Mouse (Mus musculus) hindbrain, embryonic 12.5 days (tissue): ENCODE results near the gene Inpp4a. TPM values are rescaled to one million over a fixed set of nuclear protein-coding genes. Genes with fewer than 3 reads are reported as not detected.
A peak's percentile ranks its signal among the peaks of the same experiment; 100 is the strongest.

Experiments
- ATAC-seq: fragments of 200-750 bp; cut with Nextera tagmentation; 2 replicates; pipeline ENCODE4 v1.8.0; 2017; ENCODE audit warnings: moderate TSS enrichment; ENCODE audit not compliant: low FRiP score
- H3K27ac ChIP-seq: fragments of 300-500 bp; sonication (generic); 2 replicates; pipeline ENCODE4 v1.5.1; 2016; ENCODE audit warnings: mild to moderate bottlenecking
- H3K27me3 ChIP-seq: fragments of 300-500 bp; sonication (generic); 2 replicates; pipeline ENCODE4 v1.6.1; 2016; ENCODE audit warnings: mild to moderate bottlenecking
- H3K36me3 ChIP-seq: fragments of 300-500 bp; sonication (generic); 2 replicates; pipeline ENCODE4 v1.6.1; 2016; ENCODE audit warnings: mild to moderate bottlenecking
- H3K4me1 ChIP-seq: fragments of 300-500 bp; sonication (generic); 2 replicates; pipeline ENCODE4 v1.6.1; 2016
- H3K4me2 ChIP-seq: fragments of 300-500 bp; sonication (generic); replicated peaks from 2 replicates; pipeline ENCODE4 v1.6.1; 2016; ENCODE audit warnings: mild to moderate bottlenecking
- H3K4me3 ChIP-seq: fragments of 300-500 bp; sonication (generic); 2 replicates; pipeline ENCODE4 v1.5.1; 2016; ENCODE audit warnings: mild to moderate bottlenecking
- H3K9ac ChIP-seq: fragments of 300-500 bp; sonication (generic); 2 replicates; pipeline ENCODE4 v1.6.1; 2016; ENCODE audit warnings: mild to moderate bottlenecking, moderate library complexity
- H3K9me3 ChIP-seq: fragments of 300-500 bp; sonication (generic); replicated peaks from 2 replicates; pipeline ENCODE4 v1.6.1; 2016; ENCODE audit warnings: mild to moderate bottlenecking
- WGBS: fragments of 180-500 bp; shearing (Covaris S2); methylation state at CpG from one replicate; pipeline ENCODE4 v1.1.7; 2016; 5-methylcytosine and 5-hydroxymethylcytosine counted together
- polyA plus RNA-seq: library from polyadenylated mRNA; unstranded; fragments of >200 nt; fragmentation: Nextera tagmentation; extraction: Ambion mirVana; gene quantifications from 2 replicates; pipeline ENCODE4 v1.2.1, GENCODE M21; 2016

Inpp4a gene
- polyA plus RNA-seq, 1 experiment from 2014 or later: 33.7 TPM

- no peak for ATAC-seq
- whole genome bisulfite sequencing: 86% methylated on average over 6 of the region's 6 CpGs
Observed at GRCm38 (mm10) chr1:37344223-37344916, 44.7 kb downstream of the Inpp4a start.

GRCm38 (mm10) chr1:37347361-37348080 is 47.9 kb downstream of the Inpp4a start:
- Histone ChIP-seq H3K36me3 (no peaks in the 10 kb centered on the region), H3K4me1 (peaks cover 16% of the 10 kb centered on the region), H3K27me3 (no peaks in the 10 kb centered on the region), H3K4me3 (no peak overlapping the region), H3K9ac (no peak overlapping the region), H3K9me3 (no peaks in the 10 kb centered on the region), H3K27ac (no peak overlapping the region), H3K4me2 (no peak overlapping the region)
- no peak for ATAC-seq
- WGBS: 77% methylated on average over 9 of the region's 9 CpGs

More at GRCm38 (mm10) chr1:37344223-37344916, 44.7 kb downstream of the Inpp4a start:
- no peaks in the 10 kb centered on the region for H3K9me3 ChIP-seq
- H3K4me2 ChIP-seq: no peak overlapping the region
- H3K36me3 ChIP-seq: no peaks in the 10 kb centered on the region
- H3K9ac ChIP-seq: no peak overlapping the region
- no peaks in the 10 kb centered on the region for H3K27me3 ChIP-seq
- peaks cover 5% of the 10 kb centered on the region; the same call in 1 of the 2 replicates for H3K4me1 ChIP-seq
- H3K4me3 ChIP-seq: no peak overlapping the region
- no peak overlapping the region for H3K27ac ChIP-seq

GRCm38 (mm10) chr1:37350886-37351651 is 51.4 kb downstream of the Inpp4a start:
- 51% methylated on average over 7 of the region's 7 CpGs for WGBS
- H3K4me1 ChIP-seq: peaks cover 16% of the 10 kb centered on the region
- peak overlapping the region; percentile 30 for H3K27ac ChIP-seq
- H3K9me3 ChIP-seq: no peaks in the 10 kb centered on the region
- no peak overlapping the region for H3K9ac ChIP-seq
- H3K4me3 ChIP-seq: no peak overlapping the region
- H3K27me3 ChIP-seq: no peaks in the 10 kb centered on the region
- no peak overlapping the region for H3K4me2 ChIP-seq
- peak; percentile 69 for ATAC-seq
- H3K36me3 ChIP-seq: no peaks in the 10 kb centered on the region

GRCm38 (mm10) chr1:37351961-37352360 is 52.3 kb downstream of the Inpp4a start:
- Histone ChIP-seq H3K9me3 (no peaks in the 10 kb centered on the region), H3K27ac (no peak overlapping the region), H3K4me1 (peaks cover 16% of the 10 kb centered on the region), H3K36me3 (no peaks in the 10 kb centered on the region), H3K4me2 (no peak overlapping the region), H3K27me3 (no peaks in the 10 kb centered on the region), H3K9ac (no peak overlapping the region), H3K4me3 (no peak overlapping the region)
- no peak for ATAC-seq
- WGBS: 85% methylated on average over 2 of the region's 2 CpGs

- no peak for ATAC-seq
- 0 out of 2 replicates have a peak, but pooled peaks cover 9% of the 10 kb centered on the region for H3K36me3 ChIP-seq
- no peak overlapping the region for H3K4me2 ChIP-seq
- no peaks in the 10 kb centered on the region for H3K27me3 ChIP-seq
- H3K9ac ChIP-seq: no peak overlapping the region
- peaks cover 16% of the 10 kb centered on the region for H3K4me1 ChIP-seq
- 83% methylated on average over 4 of the region's 4 CpGs for WGBS
- no peaks in the 10 kb centered on the region for H3K9me3 ChIP-seq
- H3K4me3 ChIP-seq: no peak overlapping the region
- no peak overlapping the region for H3K27ac ChIP-seq
Observed at GRCm38 (mm10) chr1:37353456-37353855, 53.8 kb downstream of the Inpp4a start.

- H3K4me3 ChIP-seq: no peak overlapping the region
Observed at GRCm38 (mm10) chr1:37355492-37355891, 55.8 kb downstream of the Inpp4a start.

GRCm38 (mm10) chr1:37356305-37356704 is 56.6 kb downstream of the Inpp4a start:
- Histone ChIP-seq H3K9me3 (no peaks in the 10 kb centered on the region), H3K36me3 (0 out of 2 replicates have a peak, but pooled peaks cover 19% of the 10 kb centered on the region), H3K27me3 (no peaks in the 10 kb centered on the region), H3K4me3 (no peak overlapping the region), H3K4me1 (peaks cover 3% of the 10 kb centered on the region), H3K4me2 (no peak overlapping the region), H3K9ac (no peak overlapping the region), H3K27ac (no peak overlapping the region)
- WGBS: 81% methylated on average over 3 of the region's 3 CpGs
- ATAC-seq: no peak

More at GRCm38 (mm10) chr1:37355492-37355891, 55.8 kb downstream of the Inpp4a start:
- no peak overlapping the region for H3K27ac ChIP-seq
- no peak overlapping the region for H3K9ac ChIP-seq
- H3K36me3 ChIP-seq: 0 out of 2 replicates have a peak, but pooled peaks cover 19% of the 10 kb centered on the region
- no peaks in the 10 kb centered on the region for H3K27me3 ChIP-seq
- no peak for ATAC-seq
- H3K4me1 ChIP-seq: peaks cover 12% of the 10 kb centered on the region
- H3K4me2 ChIP-seq: no peak overlapping the region
- no peaks in the 10 kb centered on the region for H3K9me3 ChIP-seq
- WGBS: 91% methylated on average over 3 of the region's 3 CpGs

- Histone ChIP-seq H3K4me1 (no peaks in the 10 kb centered on the region), H3K9ac (no peak overlapping the region), H3K4me3 (no peak overlapping the region), H3K27ac (no peak overlapping the region), H3K9me3 (no peaks in the 10 kb centered on the region), H3K27me3 (no peaks in the 10 kb centered on the region), H3K36me3 (0 out of 2 replicates have a peak, but pooled peaks cover 19% of the 10 kb centered on the region), H3K4me2 (no peak overlapping the region)
- 92% methylated on average over 6 of the region's 6 CpGs for WGBS
- no peak for ATAC-seq
Observed at GRCm38 (mm10) chr1:37357173-37357572, 57.5 kb downstream of the Inpp4a start.

GRCm38 (mm10) chr1:37358621-37359020 is 59.0 kb downstream of the Inpp4a start:
- Histone ChIP-seq H3K27me3 (no peaks in the 10 kb centered on the region), H3K9ac (no peak overlapping the region), H3K27ac (no peak overlapping the region), H3K4me2 (no peak overlapping the region), H3K4me1 (no peaks in the 10 kb centered on the region), H3K36me3 (0 out of 2 replicates have a peak, but pooled peaks cover 25% of the 10 kb centered on the region), H3K9me3 (no peaks in the 10 kb centered on the region), H3K4me3 (no peak overlapping the region)
- no peak for ATAC-seq
- 94% methylated on average over 8 of the region's 8 CpGs for WGBS

- 0 out of 2 replicates have a peak, but pooled peaks cover 25% of the 10 kb centered on the region for H3K36me3 ChIP-seq
- no peak overlapping the region for H3K4me2 ChIP-seq
- H3K4me3 ChIP-seq: no peak overlapping the region
- H3K9me3 ChIP-seq: no peaks in the 10 kb centered on the region
- no peaks in the 10 kb centered on the region for H3K27me3 ChIP-seq
- H3K27ac ChIP-seq: no peak overlapping the region
- WGBS: 86% methylated on average over 6 of the region's 6 CpGs
- H3K4me1 ChIP-seq: no peaks in the 10 kb centered on the region
- no peak for ATAC-seq
- H3K9ac ChIP-seq: no peak overlapping the region
Observed at GRCm38 (mm10) chr1:37359395-37360092, 59.9 kb downstream of the Inpp4a start.

GRCm38 (mm10) chr1:37360781-37361180 is 61.1 kb downstream of the Inpp4a start:
- WGBS: 91% methylated on average over 3 of the region's 3 CpGs
- ATAC-seq: no peak
- H3K4me1 ChIP-seq: no peaks in the 10 kb centered on the region

More at GRCm38 (mm10) chr1:37360781-37361180, 61.1 kb downstream of the Inpp4a start:
- Histone ChIP-seq H3K4me3 (no peak overlapping the region), H3K4me2 (no peak overlapping the region), H3K27ac (no peak overlapping the region), H3K27me3 (no peaks in the 10 kb centered on the region), H3K9ac (no peak overlapping the region), H3K9me3 (no peaks in the 10 kb centered on the region), H3K36me3 (0 out of 2 replicates have a peak, but pooled peaks cover 25% of the 10 kb centered on the region)
